Mouse (Mus musculus): ENCODE results near the gene Mrpl21.

Gene Mrpl21

GRCm38 (mm10) chr19:3339187-3339586 is 56.5 kb downstream of the Mrpl21 start:
- DNase-seq (ENCODE audit: low spot score), result no peak

- no peak for DNase-seq (ENCODE audit: low spot score)
Measured at GRCm38 (mm10) chr19:3341021-3341420, 58.3 kb downstream of the Mrpl21 start.

All from left cerebral cortex, adult 11 months (tissue).